Mouse (Mus musculus) cerebellum, adult 2 months (tissue): ENCODE measurements around the gene Spag6l. TPM values are rescaled to one million over a fixed set of nuclear protein-coding genes. Genes with fewer than 3 reads are reported as not detected.

Source experiments
- DNase-seq, 2 experiments: peaks; one replicate each; pipeline ENCODE4 v3.0.0; 2021
- H3K27ac ChIP-seq: fragments of 200-500 bp; 2 replicates; pipeline ENCODE4 v1.5.1; 2012; ENCODE audit warnings: low read length, control low read depth, inconsistent platforms; ENCODE audit not compliant: insufficient read depth
- H3K27me3 ChIP-seq: fragments of 200-500 bp; 2 replicates; pipeline ENCODE4 v1.6.1; 2012; ENCODE audit warnings: inconsistent platforms, mild to moderate bottlenecking, low read length, moderate library complexity; ENCODE audit not compliant: control insufficient read depth, insufficient read depth
- H3K4me1 ChIP-seq: fragments of 200-500 bp; 2 replicates; pipeline ENCODE4 v1.6.1; 2011; ENCODE audit warnings: low read length; ENCODE audit not compliant: control insufficient read depth, insufficient read depth
- H3K4me3 ChIP-seq: fragments of 200-500 bp; replicated peaks from 2 replicates; pipeline ENCODE3; 2011; ENCODE audit warnings: mild to moderate bottlenecking, low read depth, low read length, control low read depth; ENCODE audit not compliant: insufficient read depth
- CTCF ChIP-seq: fragments of 200-500 bp; IDR thresholded peaks from 2 replicates; pipeline ENCODE4 v1.5.1; 2011; ENCODE audit warnings: low read depth, mild to moderate bottlenecking, control low read depth, low read length, moderate library complexity, borderline replicate concordance; ENCODE audit not compliant: insufficient read depth
- POLR2A ChIP-seq: fragments of 200-500 bp; IDR thresholded peaks from 2 replicates; pipeline ENCODE4 v1.6.1; 2011; ENCODE audit warnings: low read length, control low read depth, borderline replicate concordance; ENCODE audit not compliant: insufficient read depth
- WGBS: fragments of 180-500 bp; shearing (Covaris S2); methylation state at CpG from one replicate; pipeline ENCODE4 v1.1.7; 2018; 5-methylcytosine and 5-hydroxymethylcytosine counted together
- polyA plus RNA-seq: library from polyadenylated mRNA; depleted of rRNA; stranded (reverse); fragments of >200 nt; gene quantifications from 2 replicates; pipeline ENCODE4 v1.2.3, GENCODE M21; 2012; rRNA removed

Spag6l gene
- polyA plus RNA-seq, 1 experiment, result 1.3 TPM

GRCm38 (mm10) chr16:16825476-16825875 is 3.8 kb downstream of the Spag6l start:
- Histone ChIP-seq H3K27me3 (no peaks in the 10 kb centered on the region), H3K4me1 (peaks cover 4% of the 10 kb centered on the region; the same call in 1 of the 2 replicates), H3K4me3 (no peak overlapping the region), H3K27ac (no peak overlapping the region)
- 34% methylated on average over 5 of the region's 5 CpGs for WGBS
- TF ChIP-seq POLR2A (no peak), CTCF (no peak)
- no peak for DNase-seq

GRCm38 (mm10) chr16:16806325-16806724 is 22.9 kb downstream of the Spag6l start:
- TF ChIP-seq POLR2A (no peak), CTCF (no peak)
- H3K27me3 ChIP-seq, result no peaks in the 10 kb centered on the region
- no peak overlapping the region for H3K27ac ChIP-seq
- H3K4me1 ChIP-seq, result no peaks in the 10 kb centered on the region
- no peak overlapping the region for H3K4me3 ChIP-seq
- DNase-seq, result no peak
- WGBS, result 78% methylated on average over 2 of the region's 2 CpGs

Other genes starting within 250 kb of the Spag6l start
- gene Fgd4, start 228.9 kb downstream of the Spag6l start, polyA plus RNA-seq, result 12.5 and 14.8 TPM in 2 replicates
- gene Olfr19, start 153.1 kb downstream of the Spag6l start, polyA plus RNA-seq, result not detected in 2 replicates
- gene Igll1, start 34.5 kb upstream of the Spag6l start, polyA plus RNA-seq, result not detected in 2 replicates
- 102 and 114 TPM in 2 replicates for gene Top3b, start 41.3 kb upstream of the Spag6l start, polyA plus RNA-seq
- gene Vpreb1, start 41.4 kb upstream of the Spag6l start, polyA plus RNA-seq, result 0.40 TPM in 1 of 2 replicates, not detected in the other
- gene Ppm1f, start 67.0 kb upstream of the Spag6l start, polyA plus RNA-seq, result 32.6 and 36.4 TPM in 2 replicates
- gene Mapk1, start 153.9 kb upstream of the Spag6l start, polyA plus RNA-seq, result 154 and 162 TPM in 2 replicates
- gene Ypel1, start 240.2 kb upstream of the Spag6l start, polyA plus RNA-seq, result 2.2 and 2.3 TPM in 2 replicates